20 mouse cellular contexts compared by ENCODE assay signal in genomic region chr5:32033621-32034020, GRCm38 (mm10).
"Had no signal": no experiment of that assay in that cellular context is flagged by ENCODE, and none has a peak within 500 bp of the region (broad histone marks: within the 10 kb centered on the region; RNA-seq: fewer than 3 reads in every experiment).

No protein-coding gene starts in this region.

- H3K27ac ChIP-seq: limb, embryonic 12.5 days; limb, embryonic 15.5 days; liver, embryonic 14.5 days; lung, embryonic 15.5 days; midbrain, embryonic 10.5 days; midbrain, embryonic 13.5 days; neural tube, embryonic 13.5 days had no signal

- DNase-seq: kidney, postnatal 14 days; kidney, postnatal 4 days; left cerebral cortex, postnatal 4 days; liver, postnatal 0 days; lung, postnatal 10 days; lung, postnatal 36 days; retina, postnatal 1 day; right cerebral cortex, postnatal 25 days; thymus, adult 2 months; thymus, postnatal 14 days; thymus, postnatal 4 days had no signal

- H3K9ac ChIP-seq: limb, embryonic 12.5 days; limb, embryonic 15.5 days; liver, embryonic 14.5 days; liver, postnatal 0 days; lung, embryonic 15.5 days; midbrain, embryonic 13.5 days; neural tube, embryonic 13.5 days had no signal

- H3K27me3 ChIP-seq: limb, embryonic 12.5 days; limb, embryonic 15.5 days; lung, embryonic 15.5 days; megakaryocyte, embryonic 14.5 days; midbrain, embryonic 13.5 days; neural tube, embryonic 13.5 days had no signal

- H3K36me3 ChIP-seq: limb, embryonic 12.5 days; limb, embryonic 15.5 days; lung, embryonic 15.5 days; midbrain, embryonic 10.5 days; midbrain, embryonic 13.5 days; neural tube, embryonic 13.5 days had no signal

- H3K4me3 ChIP-seq: limb, embryonic 12.5 days; limb, embryonic 15.5 days; lung, embryonic 15.5 days; megakaryocyte, embryonic 14.5 days; midbrain, embryonic 10.5 days; midbrain, embryonic 13.5 days; myocyte; neural tube, embryonic 13.5 days had no signal

- H3K4me1 ChIP-seq: limb, embryonic 15.5 days; midbrain, embryonic 13.5 days; neural tube, embryonic 13.5 days had no signal
